Mouse (Mus musculus) layer of hippocampus, adult 9-11 months (tissue): ENCODE measurements around the gene L3mbtl4.
"Not testable (repeated sequence)": the region's sequence is repeated elsewhere in the genome, so short reads cannot be mapped to it uniquely, and the experiment has no call there.

Experiments used
- DNase-seq: peaks from one replicate; pipeline ENCODE4 v3.0.0; 2022

Gene L3mbtl4

DNA sequence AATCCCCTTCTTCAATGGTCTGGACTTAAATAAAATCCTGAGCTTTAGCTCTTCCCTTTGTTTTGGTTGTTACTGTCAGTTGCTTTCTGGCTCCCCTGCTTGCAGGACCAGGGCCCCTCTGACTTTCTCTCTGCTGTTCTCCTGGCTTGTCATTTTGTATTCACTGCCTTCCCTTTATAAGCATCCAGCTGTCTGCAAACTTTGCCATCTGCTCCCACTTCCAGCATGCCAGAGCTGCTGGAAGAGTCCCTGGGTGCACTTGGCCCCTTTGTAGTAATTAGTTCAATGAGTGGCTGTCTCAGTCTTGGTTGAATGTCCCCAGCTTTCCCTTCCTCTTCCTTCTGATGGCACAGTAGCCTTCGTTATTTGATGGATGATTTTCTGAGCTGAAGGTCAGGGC, 132.4 kb downstream of the L3mbtl4 start:
- peak; percentile 43 for DNase-seq

DNA sequence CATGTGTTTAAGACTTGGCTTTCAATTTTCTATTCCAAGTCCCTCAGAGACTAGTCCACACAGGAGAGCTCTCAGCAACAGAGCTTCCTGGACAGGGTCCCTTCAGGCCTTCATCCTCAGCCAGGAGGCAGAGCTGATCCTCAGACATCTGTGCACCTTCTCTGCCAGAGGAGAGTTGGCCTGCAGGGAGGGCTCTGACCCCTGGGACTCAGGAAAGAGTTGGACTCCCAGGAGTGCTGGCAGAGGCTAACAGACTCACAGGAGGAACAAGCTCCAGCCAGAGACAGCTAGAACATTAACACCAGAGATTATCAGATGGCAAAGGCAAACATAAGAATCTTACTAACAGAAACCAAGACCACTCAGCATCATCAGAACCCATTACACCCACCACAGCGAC, 133.5 kb downstream of the L3mbtl4 start:
- not testable (repeated sequence) for DNase-seq

DNA sequence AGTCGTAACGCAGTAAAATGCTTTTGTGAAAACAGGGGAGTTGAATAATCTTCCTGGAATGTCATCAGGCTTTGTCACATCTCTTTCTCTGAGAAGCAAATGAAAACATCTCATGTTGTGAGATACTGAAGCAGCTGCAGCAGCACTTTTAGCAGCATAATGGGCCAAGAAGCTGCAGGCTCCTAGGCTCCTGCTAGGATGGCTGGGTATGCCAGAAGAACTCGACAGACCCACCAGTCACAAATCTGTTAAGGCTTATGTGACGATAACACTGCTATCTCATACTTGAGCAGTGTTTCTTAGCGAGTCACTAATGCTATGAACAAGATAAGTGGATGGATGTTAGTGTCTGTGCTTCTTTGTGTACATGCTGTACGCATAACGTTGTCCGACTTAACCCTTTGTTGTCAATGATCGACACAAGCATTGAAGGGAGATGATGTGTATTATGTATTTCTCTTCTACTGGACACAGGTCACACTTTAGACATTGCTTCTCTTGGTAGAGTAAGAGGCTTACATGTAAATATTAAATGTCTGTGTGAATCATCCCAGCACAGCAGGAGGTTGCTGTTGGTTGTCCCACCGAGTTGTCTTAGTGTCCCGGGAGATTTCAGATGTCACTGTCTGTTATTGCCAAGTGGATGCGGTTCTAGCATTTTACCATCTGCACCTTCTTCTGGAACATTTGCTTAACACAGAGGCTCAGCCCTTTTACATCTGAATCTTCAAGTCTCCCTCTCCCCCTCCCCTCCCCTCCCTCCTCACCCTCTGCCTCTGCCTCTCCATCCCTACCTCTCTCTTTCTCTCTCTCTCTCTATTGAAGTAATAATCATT, 149.3 kb downstream of the L3mbtl4 start:
- DNase-seq = peak; percentile 49

DNA sequence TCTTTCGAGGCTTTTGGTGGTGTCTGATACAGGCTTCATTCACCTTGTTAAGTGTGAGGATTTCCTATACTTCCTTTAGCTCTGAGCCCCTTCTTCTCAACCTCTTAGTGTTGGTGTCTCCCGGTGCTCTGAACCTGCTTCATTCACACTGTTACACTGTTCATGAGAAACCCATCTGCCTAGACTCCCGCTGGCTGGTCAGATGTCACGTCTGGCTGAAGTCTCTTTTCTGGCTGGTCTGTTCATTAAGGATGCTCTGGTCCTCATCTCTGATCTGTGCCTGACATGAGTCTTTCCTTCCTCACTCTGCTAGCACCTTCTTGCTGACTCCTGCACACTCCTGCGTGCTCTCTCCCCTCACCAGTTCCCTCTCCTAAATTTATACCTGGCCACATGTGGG, 160.0 kb downstream of the L3mbtl4 start:
- no peak for DNase-seq

DNA sequence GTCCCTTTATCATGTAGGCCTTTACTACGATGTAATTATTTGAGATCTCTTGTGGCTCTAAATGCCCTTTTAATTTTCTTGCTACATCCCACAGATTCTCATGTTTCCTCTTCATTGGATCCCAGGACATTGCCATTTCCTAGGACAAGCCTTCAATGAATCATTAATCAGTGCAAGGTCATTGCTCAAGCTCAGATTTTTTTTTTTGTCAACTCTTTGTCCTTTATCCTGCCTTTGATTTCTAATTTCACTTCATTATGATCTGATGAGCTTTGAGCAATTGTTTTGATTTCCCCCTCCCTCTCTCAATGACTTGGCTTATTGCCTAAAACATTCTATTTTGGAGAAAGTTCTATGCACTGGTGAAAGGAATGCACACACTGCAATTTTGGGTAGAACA, 177.3 kb downstream of the L3mbtl4 start:
- no peak for DNase-seq

DNA sequence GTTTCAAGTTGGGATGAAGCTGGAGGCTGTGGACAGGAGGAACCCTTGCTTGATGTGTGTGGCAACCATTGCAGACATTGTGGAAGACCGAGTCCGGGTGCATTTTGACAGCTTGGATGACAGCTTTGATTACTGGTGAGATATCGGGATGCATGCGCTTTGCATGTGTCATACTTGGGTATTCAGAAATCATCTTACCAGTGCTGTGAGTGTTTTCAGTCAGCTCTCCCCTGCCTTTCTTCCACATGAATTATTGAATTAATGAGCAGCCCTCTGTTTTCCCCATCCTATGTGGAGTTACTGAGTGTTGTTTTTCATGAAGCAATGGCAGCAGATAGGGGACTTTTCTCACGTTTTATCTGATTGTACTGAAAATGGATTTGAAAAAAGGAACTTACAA, 187.9 kb downstream of the L3mbtl4 start:
- no peak for DNase-seq

DNA sequence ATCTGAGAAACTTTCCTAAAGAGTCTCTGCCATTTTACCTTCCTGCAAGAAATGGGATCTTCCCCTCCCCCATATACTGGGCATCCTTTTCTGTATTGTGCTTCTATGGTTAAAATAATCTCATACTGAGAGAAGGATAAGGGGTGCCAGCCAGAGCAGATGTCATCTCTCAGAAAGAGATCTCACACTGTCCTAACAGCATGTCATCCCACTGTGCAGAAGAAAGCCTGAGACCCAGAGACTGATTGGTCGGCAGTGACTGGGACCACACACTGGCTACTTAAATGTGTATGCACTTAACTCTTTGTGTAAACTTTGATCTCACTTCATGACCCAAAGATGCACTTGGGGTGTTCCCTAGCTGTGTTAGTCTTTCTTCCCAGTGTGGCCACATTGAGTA, 193.7 kb downstream of the L3mbtl4 start:
- no peak for DNase-seq

DNA sequence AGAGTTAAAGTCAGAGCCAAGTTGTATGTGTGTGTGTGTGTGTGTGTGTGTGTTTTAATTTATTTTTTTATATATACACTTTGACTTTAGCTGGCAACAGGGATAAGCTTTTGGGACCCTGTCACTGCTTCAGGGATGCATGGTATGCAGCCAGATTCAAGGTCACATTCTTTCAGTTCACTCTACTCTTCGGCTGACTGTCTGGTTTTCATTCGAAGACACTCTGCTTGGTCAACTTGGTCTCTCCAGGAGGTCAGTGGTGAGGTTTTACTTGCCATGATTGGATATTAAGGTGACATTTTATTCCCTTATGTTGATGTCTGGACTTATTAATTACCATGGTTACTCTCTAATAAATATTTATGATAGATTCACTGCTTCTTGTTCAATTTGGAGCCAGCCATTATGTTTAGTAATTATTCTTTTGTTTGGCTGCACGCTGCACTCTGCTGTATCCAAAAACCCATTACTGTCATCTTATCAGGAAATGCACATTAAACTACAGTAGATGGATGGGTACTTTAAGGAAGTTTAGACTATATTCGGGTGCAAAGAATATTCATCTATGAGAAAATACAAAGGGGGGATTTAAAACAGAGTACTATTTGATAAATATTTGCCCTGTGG, 216.6 kb downstream of the L3mbtl4 start:
- DNase-seq = no peak

DNA sequence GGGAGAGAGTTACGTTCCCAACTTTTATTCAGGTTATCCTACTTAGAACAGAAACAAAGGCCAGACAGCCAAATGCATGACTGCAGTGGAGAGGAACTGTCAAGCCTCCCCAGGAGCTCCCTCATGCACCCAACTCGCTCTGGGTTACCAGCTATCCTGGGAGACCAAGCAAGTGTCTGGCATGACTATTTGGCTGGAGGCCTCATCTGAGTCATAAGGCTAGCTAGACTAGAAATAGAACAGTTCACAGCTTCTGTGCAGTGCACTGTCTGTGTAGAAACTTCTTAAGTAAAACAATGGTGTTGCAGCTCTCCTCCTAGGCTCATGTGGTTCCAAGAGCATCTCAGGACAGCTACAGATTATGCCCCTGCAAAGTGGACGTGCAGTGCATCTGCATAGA, 218.6 kb downstream of the L3mbtl4 start:
- DNase-seq = no peak

DNA sequence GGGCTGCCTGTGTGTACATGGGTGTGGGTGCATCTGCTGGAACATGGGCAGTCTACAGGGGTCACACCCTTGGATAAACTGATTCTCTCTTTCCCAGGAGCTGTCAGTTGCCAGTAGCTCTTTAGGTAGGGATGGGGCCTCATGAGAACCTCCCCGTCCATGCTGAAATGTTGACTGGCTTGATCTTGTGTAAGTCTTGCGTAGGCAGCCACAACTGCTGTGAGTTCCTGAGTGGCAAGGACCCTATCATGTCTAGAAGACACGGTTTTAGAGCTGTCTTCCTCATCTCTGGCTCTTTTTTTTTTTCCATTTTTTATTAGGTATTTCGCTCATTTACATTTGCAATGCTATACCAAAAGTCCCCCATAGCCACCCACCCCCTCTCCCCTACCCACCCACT, 229.4 kb downstream of the L3mbtl4 start:
- not testable (repeated sequence) for DNase-seq

DNA sequence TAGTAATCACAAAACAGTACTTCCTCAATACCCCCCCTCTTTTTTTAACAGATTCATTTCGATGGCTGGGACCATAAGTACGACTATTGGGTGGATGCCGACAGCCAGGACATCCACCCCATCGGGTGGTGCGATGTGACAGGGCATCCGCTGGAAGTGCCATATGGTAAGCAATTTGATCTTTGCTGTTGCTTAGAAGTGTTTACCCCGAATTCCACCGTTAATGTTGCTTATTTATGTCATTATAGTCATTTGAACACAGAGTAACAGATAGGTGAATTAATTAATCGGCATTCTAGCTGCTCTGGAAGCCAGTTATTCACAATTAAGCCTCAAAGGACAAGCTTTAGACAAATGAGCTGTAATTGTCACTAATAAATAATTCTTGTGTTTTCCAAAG, 286.1 kb downstream of the L3mbtl4 start:
- no peak for DNase-seq

DNA sequence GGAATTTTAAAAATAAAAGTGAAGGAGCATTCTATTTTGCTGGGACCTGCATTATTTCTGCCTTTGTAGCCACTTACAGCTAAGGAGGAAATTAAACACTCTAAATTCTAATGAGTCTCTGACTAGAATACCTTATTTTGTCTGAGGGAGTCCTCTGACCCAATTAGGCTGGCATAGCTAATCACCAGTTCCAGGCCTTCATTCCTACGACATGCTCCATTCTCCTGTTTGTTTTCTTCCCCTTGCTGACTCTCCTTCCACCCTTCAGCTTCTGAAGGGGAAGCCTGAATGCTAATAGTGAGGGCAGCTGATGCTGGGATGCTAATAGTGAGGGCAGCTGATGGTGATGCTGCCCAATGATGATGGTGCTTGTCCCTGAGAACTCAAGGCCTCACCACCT, 286.7 kb downstream of the L3mbtl4 start:
- DNase-seq = peak; percentile 2

DNA sequence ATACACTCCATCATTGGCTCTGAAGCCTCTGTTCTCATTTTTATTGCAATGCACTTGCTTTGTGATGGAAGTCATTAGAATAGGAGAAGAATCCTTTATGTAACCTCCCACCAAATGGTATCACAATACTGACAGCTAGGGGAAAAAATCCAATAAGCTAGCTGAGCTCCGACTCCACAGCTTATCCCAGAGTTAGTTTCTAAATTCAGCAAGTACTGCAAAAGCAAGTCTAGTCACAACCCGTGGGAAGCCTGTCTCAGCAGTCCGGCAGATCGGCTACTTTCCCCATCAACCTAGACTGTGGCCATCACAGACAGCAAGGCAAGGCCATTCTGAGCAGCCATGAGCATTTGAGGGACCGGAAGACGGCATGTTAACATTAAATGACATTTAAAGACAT, 298.2 kb downstream of the L3mbtl4 start:
- no peak for DNase-seq

DNA sequence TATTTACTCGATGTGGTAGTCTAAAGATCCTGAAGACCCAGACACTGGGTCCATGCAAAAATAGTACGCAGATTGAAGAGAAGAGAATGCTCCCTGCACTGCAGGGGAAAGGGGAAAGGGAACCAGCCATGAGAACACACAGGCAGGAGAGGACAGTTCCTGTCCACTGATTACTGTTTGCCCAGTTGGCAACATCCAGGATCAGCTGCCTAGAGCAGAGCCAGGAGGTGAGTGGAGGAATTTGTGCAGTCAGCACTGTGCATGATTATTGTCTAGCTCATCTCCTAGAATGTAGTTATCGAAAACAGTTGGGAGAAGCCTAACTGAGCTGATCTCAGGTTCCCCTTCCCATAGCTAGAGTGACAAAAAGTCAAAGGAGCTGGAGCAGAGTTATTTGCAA, 311.6 kb downstream of the L3mbtl4 start:
- no peak for DNase-seq

DNA sequence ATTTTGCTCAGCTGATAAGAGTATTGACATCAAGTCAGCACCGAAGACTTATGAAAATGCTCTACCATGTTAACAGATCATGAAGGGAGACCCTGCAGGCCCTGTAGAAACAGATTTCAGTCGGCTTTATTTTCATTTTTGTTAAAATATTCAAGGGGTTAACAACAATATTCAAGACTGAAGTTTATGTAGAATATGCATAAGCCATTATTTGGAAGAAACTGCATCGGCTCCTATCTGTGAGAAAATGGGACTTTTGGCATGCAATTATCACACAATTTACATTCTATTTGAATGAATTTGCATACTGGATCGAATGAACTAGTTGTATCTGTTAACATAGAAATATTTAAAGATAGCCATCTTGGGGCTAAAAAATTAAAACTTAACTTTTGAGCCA, 318.0 kb downstream of the L3mbtl4 start:
- no peak for DNase-seq

DNA sequence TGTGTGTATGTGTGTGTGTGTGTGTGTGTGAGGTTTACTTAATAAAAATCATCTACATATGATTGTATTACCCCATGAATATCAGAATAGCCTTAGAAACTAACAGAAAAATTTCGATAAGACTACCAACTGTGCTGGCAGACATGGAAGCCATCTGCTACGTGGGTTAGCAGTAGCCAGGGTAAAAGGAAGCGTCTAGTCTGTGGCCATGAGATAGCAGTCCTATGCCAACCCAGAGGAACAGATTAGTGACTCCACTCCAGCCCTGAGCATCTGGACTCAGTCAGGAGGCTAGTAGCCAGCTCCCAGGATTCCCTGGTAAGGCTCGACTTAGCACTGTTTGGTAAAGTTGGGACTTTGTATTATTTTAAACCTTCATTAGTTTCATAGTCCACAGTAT, 329.1 kb downstream of the L3mbtl4 start:
- peak; percentile 17 for DNase-seq

DNA sequence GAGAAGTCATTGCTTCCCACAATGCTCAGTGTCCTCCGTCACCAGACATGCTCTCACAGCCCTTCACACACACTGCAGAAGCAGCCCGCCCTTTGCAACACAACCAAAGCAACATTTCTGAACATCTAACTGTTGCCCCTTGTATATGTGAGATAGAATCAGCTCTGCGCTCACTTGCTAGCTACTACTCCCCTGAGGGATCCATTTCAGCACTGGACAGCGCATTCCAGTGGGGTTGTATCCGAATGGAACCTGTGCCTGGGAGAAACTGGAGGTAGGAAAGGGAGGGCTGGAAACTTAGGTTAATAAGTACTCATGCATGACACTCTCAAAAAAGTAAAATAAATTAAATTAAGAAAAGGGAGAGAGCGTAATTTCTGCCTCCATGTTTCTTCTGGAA, 334.1 kb downstream of the L3mbtl4 start:
- no peak for DNase-seq

DNA sequence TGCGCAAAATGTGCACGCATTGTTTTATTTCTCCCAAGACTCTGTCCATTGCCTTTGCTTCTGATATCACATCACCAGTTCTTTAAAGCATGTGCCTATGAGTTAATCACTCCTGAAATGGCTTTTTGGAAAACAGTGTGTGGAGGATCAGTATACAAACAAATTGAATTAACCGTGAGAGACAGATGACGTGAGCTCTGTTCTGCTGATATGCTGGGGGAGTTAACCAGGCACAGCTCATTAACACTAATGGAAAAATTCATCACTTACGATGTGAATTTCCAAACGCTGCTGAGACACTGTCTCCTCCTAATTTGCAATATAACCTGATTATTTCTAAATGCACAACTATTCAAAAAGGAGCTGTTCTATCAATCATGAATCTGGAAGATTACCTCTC, 337.6 kb downstream of the L3mbtl4 start:
- no peak for DNase-seq

DNA sequence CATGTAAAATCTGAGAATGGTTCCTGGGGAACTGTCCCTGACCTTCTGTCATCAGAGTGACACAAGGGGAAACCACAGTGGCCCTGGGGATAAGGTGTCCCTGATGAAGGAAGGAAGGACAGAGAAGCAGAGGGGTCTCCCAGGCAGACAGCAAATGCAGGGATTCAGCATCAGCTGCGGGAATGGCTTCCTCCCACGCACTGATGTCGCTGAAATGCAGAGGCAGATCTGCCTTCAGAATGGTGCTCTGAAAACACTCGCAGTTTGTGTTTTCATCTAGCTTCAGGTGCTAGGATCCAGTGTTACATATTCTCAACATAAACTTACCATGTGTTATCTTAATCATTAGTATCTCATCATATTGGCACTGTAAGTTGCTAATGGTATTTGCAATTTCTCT, 351.7 kb downstream of the L3mbtl4 start:
- DNase-seq = peak; percentile 35

DNA sequence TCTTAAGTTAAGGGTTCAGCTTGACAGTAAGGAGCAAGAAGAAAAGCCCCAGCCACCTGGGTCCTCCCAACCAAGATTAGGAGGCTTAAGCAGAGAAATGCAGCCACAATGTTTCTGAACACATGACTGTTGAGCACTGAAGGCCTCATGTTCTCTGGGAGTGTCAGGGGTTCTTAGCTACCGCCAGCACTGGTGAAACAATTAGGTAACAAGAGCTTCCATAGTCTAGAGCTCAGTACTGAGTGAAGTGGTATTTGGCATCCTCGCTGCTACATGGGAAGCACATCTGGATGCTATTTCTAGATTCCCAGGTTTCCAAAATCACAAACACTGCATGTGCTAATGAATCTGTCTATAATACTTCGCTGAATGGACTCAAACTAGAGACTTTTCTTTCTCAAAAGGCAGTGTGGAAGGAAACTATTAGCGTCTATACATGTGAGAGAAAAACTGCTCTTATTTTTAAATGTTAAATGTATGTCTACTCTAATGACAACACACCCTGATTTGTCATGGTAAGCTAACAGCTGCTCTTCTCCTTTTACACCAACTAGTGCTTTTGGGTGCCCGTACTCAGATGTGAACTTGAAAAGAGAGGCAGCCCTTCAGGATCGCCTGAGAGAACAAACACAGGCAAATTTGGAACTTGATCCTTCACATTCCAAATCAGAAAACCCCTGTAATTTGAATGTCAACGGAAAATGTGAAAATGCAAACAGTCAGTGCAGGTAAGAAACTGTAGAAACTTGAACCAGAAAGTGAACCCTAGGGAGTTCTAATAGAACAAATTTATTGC, 356.2 kb downstream of the L3mbtl4 start:
- DNase-seq = no peak

DNA sequence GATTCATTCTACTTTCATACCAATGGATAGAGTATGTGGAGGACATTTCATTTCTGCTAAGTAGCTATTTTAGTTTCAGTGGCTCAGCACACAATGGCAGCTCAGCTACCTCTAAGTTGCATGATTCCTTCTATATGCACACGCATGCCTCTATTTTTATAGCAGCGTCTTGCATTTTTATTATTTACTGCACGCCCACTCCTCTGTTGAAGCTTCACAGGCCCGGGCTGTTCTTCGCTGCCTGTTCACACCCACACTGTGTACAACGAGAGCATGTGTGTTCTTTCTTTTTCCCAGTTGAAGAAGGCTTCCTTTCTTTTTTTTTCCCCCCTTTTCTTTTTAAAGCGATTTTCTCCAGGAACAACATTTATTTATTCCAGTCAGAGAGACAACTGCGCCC, 357.8 kb downstream of the L3mbtl4 start:
- DNase-seq = peak; percentile 64

DNA sequence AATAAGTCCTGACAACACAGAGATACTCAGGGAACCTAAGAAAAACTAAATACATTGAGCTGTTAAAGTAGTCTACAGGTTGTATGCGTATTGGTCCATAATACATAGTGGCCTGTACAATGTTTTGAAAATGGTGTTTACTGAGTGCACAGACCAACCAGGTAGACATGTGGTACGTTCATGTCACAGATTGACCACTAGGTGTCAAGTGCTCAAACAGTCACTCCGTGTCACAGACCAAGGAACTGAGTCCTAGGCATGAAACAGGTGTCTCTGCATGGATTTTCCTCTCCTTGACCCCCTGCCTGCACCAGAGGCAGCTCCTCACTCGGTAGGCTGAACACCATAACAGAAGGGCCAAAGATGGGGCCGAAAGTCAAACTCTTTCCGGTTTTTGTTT, 366.6 kb downstream of the L3mbtl4 start:
- DNase-seq = no peak

DNA sequence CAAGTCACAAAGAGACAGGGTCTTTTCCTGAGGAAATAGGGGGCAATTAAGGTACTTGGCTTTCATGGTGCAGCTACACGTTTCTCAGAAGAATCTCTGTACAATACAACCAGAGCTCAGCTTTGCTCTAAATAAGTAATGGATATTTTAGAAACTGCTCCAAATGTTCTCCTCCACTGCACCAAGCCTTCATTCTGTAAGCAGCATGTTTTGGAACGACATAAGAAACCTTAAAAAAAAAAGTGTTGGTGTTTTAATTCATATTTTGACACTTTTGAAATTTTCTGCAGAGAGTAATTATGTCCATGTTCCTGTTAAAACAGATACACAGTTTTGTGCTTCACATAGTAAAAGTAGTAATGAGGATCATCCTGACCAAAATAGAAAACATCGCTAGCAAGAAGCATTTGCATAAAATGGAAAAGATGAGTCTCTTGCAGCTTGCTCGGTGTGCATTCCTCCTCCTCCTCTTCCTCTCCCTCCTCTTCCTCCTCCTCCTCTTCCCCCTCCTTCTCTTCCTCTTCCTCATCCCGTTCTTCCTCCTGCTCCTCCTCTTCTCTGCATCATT, 369.0 kb downstream of the L3mbtl4 start:
- no peak for DNase-seq

DNA sequence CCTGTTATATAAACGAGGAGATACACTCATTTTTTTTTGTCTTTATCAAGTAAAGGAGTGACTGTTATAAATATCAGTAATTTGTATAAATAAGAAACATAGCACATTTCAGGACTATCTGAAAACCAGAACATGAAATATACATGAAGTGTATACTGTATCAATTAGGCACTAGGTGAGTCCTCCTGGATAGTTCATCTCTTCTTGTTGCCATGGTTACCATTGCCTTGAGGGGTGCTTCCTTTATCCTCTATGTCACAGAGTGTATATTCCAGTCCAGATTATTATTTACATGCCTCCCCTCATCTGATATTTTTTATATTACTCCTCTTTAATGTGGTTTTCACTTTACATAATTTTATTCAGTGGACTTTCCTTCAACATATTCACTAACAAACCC, 392.9 kb downstream of the L3mbtl4 start:
- no peak for DNase-seq
